Mouse (Mus musculus) cerebellum, postnatal 4 days (tissue): ENCODE measurements at regions not wholly inside any gene's neighbourhood (a gene's known extent, or its start where the extent isn't known, plus 50 kb on each side); places are given as distances from the start of the nearest gene placed in this dataset.

Experiments used
- DNase-seq, 2 experiments: peaks; one replicate each; pipeline ENCODE4 v3.0.0; 2022; ENCODE audit warnings: low spot score in 2 of 2, mixed read lengths in 1 of 2

GRCm38 (mm10) chr15:62641051-62641710, 1203.8 kb downstream of the Gsdmc2 start:
- DNase-seq: no peak

- DNase-seq: no peak
Measured at GRCm38 (mm10) chr15:62625406-62625805, 1219.6 kb downstream of the Gsdmc2 start.

DNA sequence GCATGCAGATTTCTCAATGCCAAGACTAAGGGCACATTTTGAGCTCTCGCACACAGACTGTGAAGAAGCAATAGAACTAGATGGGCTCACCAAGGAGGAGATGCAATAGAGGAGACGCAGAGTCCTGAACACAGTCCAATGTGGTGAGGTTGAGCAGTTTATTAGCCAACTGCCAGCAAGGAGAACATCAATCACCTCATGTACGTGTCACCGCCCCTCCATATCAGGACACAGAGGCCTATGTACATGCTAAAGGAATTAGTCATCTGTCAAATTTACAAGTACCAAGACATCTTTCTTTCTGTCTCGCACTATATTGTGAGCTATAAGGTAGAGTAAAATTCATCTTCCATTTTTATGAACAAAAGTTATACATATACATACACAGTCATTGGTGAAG, 1228.9 kb downstream of the Gsdmc2 start:
- DNase-seq: no peak

DNA sequence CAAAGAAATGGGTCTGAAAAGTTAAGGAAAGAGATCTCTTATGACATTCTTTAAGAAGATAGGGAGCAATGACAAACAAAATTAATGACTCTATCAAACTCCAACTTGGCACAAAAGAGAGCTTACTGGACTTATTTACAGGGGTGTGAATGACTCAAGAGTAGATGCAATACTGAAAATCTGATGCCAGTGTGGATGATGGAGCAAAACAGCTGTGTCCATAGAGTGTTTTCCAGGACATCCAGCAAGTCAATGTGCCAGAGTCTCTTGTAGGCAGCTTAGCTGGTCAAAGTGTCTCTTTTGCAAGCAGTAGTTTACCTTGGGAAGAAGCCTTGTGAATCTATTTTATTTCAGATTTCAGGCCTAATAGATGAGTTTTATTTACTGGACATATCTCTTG, 1248.2 kb downstream of the Gsdmc2 start:
- no peak for DNase-seq

GRCm38 (mm10) chr15:62588580-62588979, 1256.4 kb downstream of the Gsdmc2 start:
- no peak for DNase-seq

DNA sequence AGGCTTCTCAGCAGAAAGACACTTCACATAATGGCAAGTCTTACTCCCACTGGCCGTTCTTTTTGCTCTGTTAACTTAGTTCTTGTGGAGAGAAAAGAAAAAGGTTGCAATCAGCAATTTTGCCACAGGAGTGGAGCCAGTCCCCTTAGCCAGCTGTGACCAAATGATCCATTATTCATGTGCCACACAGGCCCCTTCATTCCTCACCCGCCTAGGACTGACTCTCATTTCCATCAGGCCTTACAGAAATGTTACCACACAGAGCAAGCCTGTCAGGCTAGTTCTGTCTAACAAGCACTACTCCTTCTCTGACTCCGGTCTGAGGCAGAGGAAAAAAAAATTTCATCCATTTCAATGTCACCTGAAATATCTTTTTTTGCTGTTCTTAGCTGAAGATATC, 1266.2 kb downstream of the Gsdmc2 start:
- no peak for DNase-seq

DNA sequence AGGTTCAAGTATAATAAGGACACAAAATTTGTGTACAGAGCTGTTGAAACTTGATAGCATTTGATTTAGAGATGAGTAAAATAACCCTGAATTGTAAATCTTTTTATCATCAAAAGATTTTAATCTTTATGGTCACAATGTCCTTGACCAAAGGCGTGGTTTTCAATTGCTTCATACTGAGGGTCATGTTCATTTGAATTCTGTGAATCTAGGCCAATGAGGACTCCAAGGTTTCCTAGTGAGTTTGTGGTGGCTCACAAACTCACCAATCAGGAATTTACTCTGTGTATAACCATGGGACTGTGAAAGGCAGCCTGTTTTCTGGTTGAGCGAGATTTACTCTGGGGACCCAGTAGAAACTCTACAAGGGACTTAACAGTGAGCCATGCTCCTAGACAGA, 1269.2 kb downstream of the Gsdmc2 start:
- no peak for DNase-seq

- peak; percentile 61 to 83 for DNase-seq
Measured at GRCm38 (mm10) chr15:62571803-62572202, 1273.2 kb downstream of the Gsdmc2 start.

DNA sequence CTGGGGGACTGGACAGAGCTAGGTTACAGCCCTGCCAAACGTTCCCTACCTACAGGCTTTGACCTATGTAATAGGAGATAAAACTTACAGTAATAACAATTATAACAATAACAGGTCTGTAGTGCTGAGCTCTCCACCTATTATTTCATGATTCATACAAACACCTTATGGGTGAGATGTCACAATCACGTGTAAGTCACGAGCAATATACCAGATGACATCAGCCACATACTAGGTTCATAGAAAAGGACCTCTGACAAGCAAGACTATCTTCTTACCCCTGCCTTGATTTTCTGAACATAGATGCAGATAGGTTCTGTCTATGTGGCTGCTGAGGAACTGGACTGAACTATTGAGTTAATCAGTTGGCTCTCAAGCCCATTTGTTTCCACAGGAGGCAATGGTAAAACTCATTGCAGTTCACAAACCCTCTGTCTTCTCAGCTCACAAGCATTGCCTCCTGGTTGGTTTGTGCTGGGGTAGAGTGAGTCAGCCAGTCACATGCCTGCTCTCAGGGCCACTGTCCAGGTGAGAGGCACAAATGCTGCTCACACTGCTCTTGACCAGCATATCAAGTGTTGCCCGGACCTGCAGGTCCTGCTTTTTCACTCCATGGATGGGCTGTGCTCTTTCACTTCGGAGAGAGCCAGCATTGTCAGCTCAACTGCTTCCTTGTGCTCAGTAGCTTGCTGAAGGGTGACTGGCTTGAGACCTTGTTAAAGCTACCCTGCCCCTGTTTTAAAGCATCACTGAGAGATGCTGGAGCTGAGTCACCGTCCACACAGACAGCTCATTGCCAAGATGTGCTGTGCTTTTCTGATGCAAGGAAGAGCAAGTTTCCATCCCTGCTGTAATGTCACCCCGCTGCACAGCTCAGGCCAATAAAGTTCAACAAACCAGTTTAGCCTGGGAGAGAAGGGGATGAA, 1275.9 kb downstream of the Gsdmc2 start:
- DNase-seq: no peak

- no peak for DNase-seq
Measured at GRCm38 (mm10) chr15:62567431-62567830, 1277.5 kb downstream of the Gsdmc2 start.

GRCm38 (mm10) chr15:62566106-62566511, 1278.9 kb downstream of the Gsdmc2 start:
- peak in 1 of 2 experiments; percentile 54 for DNase-seq

DNA sequence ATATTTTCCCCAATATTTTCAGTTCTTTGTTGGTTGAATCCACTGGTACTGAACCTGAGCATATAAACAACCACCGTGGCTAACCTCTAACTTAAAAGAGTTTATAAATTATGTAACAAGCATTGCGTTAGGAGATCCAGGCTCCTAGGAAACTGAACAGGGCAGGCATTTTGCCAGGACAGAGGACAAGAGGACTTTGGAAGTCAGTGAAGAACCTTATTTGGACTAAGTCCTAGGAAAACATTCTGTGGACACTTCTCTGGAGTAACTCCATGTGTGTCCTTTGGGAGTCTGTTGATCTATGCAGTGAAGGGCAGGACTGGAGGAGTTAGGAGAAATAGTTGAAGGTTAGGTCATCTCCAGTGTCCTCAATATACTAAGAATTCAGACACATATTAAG, 1311.7 kb downstream of the Gsdmc2 start:
- DNase-seq: no peak

- no peak for DNase-seq
Measured at GRCm38 (mm10) chr15:62528975-62529374, 1316.0 kb downstream of the Gsdmc2 start.

DNA sequence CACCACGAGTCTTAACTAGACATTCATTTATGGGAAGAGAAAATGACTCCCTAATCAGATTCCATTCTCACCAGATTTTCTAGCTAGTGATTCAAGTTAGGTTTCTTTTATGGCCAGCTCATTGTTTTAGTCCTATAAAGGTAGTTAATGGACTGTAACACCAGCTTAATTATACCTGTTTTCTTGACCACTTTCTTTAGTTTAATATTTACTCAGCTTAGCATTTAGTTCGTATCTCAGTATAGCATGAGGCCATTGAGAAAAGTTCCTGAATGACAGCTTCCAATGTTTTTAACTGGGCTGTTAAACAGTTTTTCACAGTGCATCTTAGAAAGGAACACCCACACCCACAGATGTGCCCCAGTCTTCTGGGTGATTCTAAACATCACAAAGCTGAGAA, 1320.3 kb downstream of the Gsdmc2 start:
- no peak for DNase-seq

DNA sequence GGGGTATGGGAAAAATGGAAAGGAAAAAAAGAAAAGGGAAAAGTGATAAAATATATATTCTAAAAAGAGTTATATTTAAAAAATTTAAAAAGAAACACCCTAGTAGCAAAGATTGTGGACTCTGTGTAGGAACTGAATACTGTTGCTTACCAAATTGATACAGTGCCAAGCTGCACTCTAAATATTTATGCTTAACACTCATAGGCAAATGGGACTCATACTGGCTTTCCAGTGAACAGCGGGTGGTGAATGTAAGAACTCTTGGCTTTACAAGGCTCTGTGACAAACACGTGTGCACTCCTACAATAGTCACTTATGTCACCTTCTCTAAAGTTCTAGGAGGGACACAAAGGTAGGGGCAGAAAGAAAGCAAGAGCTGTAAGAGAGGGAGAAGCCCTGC, 1320.8 kb downstream of the Gsdmc2 start:
- no peak for DNase-seq

DNA sequence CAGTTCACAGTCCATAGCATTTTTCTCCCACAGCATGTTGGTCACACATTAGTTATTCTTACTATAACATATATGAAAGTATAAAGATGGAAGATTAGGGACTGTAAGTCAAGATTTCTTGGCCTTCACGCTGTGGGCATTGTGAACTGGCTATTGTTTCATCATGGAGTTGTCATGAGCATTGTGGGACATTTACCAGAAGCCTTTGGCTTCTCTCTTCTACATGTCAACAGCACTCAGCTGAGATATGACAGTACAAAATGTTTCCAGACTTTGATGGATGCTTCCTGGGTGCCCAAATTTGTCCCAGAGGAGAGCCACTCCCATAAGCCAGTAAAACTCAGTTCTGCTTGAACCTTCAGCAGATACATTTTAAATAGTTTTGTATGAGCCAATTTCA, 1331.5 kb downstream of the Gsdmc2 start:
- DNase-seq: no peak

GRCm38 (mm10) chr15:62511461-62511860, 1333.5 kb downstream of the Gsdmc2 start:
- no peak for DNase-seq

GRCm38 (mm10) chr15:62503866-62504265, 1341.1 kb downstream of the Gsdmc2 start:
- DNase-seq: peak in 1 of 2 experiments; percentile 3

DNA sequence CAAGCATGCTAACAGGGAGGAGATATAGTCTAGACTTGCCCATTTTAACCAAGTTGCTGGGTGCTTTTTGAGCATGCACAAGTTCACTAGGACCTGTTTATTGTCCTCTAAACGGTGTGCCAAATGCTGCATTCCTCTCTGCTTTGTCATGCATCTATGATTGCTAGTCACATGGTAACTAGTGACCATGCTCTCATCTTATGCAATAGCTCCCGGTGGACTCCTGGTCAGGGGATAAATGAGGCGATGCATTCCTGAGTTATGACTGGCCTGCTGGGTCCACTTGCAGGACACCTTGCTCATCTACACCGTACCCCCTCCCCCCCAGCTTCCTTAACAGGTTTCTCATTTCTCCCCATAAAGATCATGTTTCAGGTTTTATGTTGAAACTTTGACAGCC, 1344.0 kb downstream of the Gsdmc2 start:
- DNase-seq: no peak

DNA sequence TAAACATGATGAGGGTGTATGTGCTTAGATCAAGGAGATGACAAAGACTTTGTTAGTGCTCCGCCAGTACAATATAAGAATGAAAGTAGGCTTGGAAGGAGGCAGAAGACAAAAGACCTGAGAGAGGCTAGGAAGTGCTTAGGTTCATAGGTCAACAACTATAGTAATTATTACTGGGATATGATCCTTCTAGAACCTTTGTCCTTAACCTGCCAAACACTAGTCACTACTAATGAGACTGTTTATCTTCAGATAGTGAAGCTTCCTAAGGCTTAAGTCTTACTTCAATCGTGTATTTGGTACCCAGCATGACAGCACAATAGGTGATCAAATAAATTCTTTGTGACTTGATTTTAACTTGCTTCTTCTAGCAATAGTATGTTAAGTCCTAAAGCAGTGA, 1344.5 kb downstream of the Gsdmc2 start:
- no peak for DNase-seq

- DNase-seq: peak in 1 of 2 experiments; percentile 29
Measured at GRCm38 (mm10) chr15:62496193-62496592, 1348.8 kb downstream of the Gsdmc2 start.

- no peak for DNase-seq
Measured at GRCm38 (mm10) chr15:62492350-62492749, 1352.6 kb downstream of the Gsdmc2 start.

DNA sequence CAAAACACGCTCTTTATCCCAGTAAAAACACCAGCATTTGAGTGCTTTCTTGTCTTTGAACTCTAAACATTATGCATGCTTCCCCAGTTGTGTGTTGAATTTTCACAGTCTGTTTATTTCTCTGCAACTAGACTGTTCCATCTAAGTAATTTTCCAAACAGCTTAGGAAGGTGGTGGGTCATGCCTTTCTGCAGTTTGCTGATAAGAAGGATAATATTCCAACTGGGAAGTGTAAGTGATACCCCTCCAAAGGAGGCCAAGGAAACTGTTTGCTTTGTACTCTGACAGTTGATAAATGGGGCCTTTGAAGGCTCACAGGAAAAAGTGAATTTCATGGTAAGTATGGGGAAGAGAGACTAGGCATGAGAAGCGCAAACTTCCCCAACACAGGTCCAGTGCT, 1354.4 kb downstream of the Gsdmc2 start:
- no peak for DNase-seq
